Mouse (Mus musculus) right cerebral cortex, postnatal 10 days (tissue): ENCODE data around the gene Haus3.

ENCODE experiments used
- DNase-seq, 2 experiments: peaks; one replicate each; pipeline ENCODE4 v3.0.0; 2021; ENCODE audit warnings: low spot score in 2 of 2

The Haus3 gene

DNA sequence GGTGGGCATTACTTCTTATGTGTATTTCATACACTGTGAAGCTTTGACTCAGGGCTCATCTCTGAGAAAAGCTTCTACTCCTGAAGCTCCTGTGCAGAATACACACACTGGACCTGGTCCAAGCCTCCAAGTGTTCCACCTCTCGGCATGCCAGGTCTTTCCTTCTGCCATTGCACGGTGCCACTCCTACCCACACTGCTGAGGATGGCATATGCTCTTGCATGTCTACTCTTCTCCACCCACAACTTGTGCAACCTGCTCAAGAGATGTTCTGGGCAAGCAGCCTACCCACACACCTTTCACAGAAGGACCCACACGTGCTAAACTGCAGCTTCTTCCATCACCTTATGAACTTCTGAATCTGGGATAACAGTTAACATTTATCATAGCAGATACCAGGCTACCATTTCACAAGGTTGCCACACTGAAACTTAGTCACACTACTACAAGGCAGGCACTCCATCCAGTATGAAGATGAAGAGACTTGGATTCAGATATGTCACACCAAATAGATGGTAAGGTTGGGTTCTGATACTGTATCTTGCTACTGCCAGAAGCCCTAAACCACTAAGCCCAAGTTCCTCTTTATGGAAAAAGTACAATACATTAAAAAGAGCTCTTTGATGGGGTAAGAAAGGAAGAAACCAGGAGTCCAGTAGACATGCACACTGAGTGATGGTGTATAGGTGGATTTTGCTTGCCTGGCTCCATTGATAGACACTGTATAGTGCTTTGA is 50.0 kb downstream of the Haus3 start:
- peak; percentile 21 to 27 for DNase-seq

DNA sequence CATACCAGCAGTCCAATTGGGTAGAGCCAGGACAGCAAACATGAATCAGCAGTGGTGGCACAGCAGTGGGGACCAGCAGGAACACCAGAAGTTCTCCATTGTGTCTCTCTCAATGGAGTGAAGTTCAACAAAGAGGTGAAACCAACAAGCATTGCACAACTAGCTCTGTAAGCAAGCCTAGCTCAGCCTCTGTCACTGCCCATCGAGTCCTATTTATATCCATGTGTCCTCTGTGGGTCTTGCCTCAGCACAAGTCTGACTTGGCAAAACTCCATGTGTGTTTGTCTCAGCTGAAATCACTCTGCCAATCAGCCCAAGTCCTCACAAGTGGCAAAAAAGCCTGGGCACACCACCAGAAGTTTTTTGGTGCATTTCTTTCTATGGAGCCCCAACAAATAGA is 63.6 kb downstream of the Haus3 start:
- DNase-seq = peak in 1 of 2 experiments; percentile 22
